Mouse (Mus musculus) thymus, postnatal 25 days (tissue): Measurements from ENCODE around the gene Esrrg.

ENCODE experiments used
- DNase-seq: peaks from one replicate; pipeline ENCODE4 v3.0.0; 2022

The Esrrg gene

GRCm38 (mm10) chr1:187920156-187920777, 311.7 kb downstream of the Esrrg start:
- no peak for DNase-seq

- DNase-seq = no peak
These were observed 322.6 kb downstream of the Esrrg start for GRCm38 (mm10) chr1:187931146-187931545.

GRCm38 (mm10) chr1:187938652-187939051, 330.1 kb downstream of the Esrrg start:
- no peak for DNase-seq

GRCm38 (mm10) chr1:187939078-187939477, 330.5 kb downstream of the Esrrg start:
- DNase-seq = no peak

- no peak for DNase-seq
These were observed 342.9 kb downstream of the Esrrg start for GRCm38 (mm10) chr1:187951506-187951905.

- DNase-seq = no peak
These were observed 348.1 kb downstream of the Esrrg start for GRCm38 (mm10) chr1:187956702-187957101.

- DNase-seq = no peak
These were observed 350.6 kb downstream of the Esrrg start for GRCm38 (mm10) chr1:187959192-187959591.

- no peak for DNase-seq
These were observed 352.9 kb downstream of the Esrrg start for GRCm38 (mm10) chr1:187961452-187961851.

GRCm38 (mm10) chr1:187964829-187965760, 356.5 kb downstream of the Esrrg start:
- DNase-seq = no peak

- no peak for DNase-seq
These were observed 357.3 kb downstream of the Esrrg start for GRCm38 (mm10) chr1:187965921-187966320.

GRCm38 (mm10) chr1:187968379-187968778, 359.8 kb downstream of the Esrrg start:
- DNase-seq = no peak

- DNase-seq = no peak
These were observed 360.9 kb downstream of the Esrrg start for GRCm38 (mm10) chr1:187969491-187969890.

GRCm38 (mm10) chr1:187974396-187974795, 365.8 kb downstream of the Esrrg start:
- DNase-seq = no peak

- DNase-seq = no peak
These were observed 367.1 kb downstream of the Esrrg start for GRCm38 (mm10) chr1:187975465-187976352.

- DNase-seq = no peak
These were observed 367.8 kb downstream of the Esrrg start for GRCm38 (mm10) chr1:187976353-187976730.

- DNase-seq = no peak
These were observed 372.4 kb downstream of the Esrrg start for GRCm38 (mm10) chr1:187981028-187981427.

GRCm38 (mm10) chr1:187983177-187983576, 374.6 kb downstream of the Esrrg start:
- DNase-seq = no peak

- DNase-seq = no peak
These were observed 381.6 kb downstream of the Esrrg start for GRCm38 (mm10) chr1:187990161-187990560.

- no peak for DNase-seq
These were observed 389.2 kb downstream of the Esrrg start for GRCm38 (mm10) chr1:187997584-187998338.

- DNase-seq = no peak
These were observed 390.5 kb downstream of the Esrrg start for GRCm38 (mm10) chr1:187999121-187999520.

- no peak for DNase-seq
These were observed 391.6 kb downstream of the Esrrg start for GRCm38 (mm10) chr1:188000189-188000588.

- DNase-seq = no peak
These were observed 398.4 kb downstream of the Esrrg start for GRCm38 (mm10) chr1:188006820-188007491.
